ENCODE assay signal across 29 mouse cellular contexts in genomic region chr7:137570199-137570598, GRCm38 (mm10).
"Had no signal": no experiment of that assay in that cellular context is flagged by ENCODE, and none has a peak within 500 bp of the region (broad histone marks: within the 10 kb centered on the region; RNA-seq: fewer than 3 reads in every experiment).

No protein-coding gene starts in this region.

- ATAC-seq: hindbrain, embryonic 16.5 days; inflammation-experienced regulatory T-cells, adult 6 months; intestine, embryonic 15.5 days had no signal

- DNase-seq: gastrocnemius, adult 2 months; gastrocnemius, postnatal 10 days; gastrocnemius, postnatal 25 days; heart, adult 18-20 months; heart, postnatal 10 days; heart, postnatal 4 days; kidney, adult 11 months; kidney, adult 2 months; kidney, adult 9 months; kidney, postnatal 14 days; kidney, postnatal 36 days; layer of hippocampus, adult 9-11 months; layer of hippocampus, postnatal 36 days; left cerebral cortex, postnatal 4 days; liver, embryonic 13.5 days had no signal

- H3K27ac ChIP-seq: gastrocnemius, adult 2 months; heart, embryonic 10.5 days; hindbrain, embryonic 10.5 days; hindbrain, embryonic 12.5 days; hindbrain, embryonic 14.5 days; intestine, embryonic 15.5 days; kidney, embryonic 15.5 days; kidney, postnatal 0 days; limb, embryonic 13.5 days; limb, embryonic 15.5 days; liver, embryonic 13.5 days; liver, embryonic 15.5 days had no signal

- H3K4me3 ChIP-seq: gastrocnemius, adult 2 months; heart, embryonic 10.5 days; heart, embryonic 12.5 days; hindbrain, embryonic 10.5 days; hindbrain, embryonic 12.5 days; intestine, embryonic 15.5 days; kidney, embryonic 15.5 days; limb, embryonic 13.5 days; limb, embryonic 15.5 days; liver, embryonic 13.5 days; liver, embryonic 15.5 days had no signal

- H3K36me3 ChIP-seq: heart, embryonic 10.5 days; heart, embryonic 12.5 days; hindbrain, embryonic 10.5 days; hindbrain, embryonic 12.5 days; intestine, embryonic 15.5 days; kidney, embryonic 15.5 days; limb, embryonic 13.5 days; limb, embryonic 15.5 days; liver, embryonic 13.5 days; liver, embryonic 15.5 days had no signal

- H3K4me2 ChIP-seq: heart, embryonic 12.5 days; hindbrain, embryonic 12.5 days; hindbrain, embryonic 14.5 days; intestine, embryonic 15.5 days; kidney, embryonic 15.5 days; limb, embryonic 13.5 days; limb, embryonic 15.5 days; liver, embryonic 11.5 days; liver, embryonic 13.5 days; liver, embryonic 15.5 days had no signal

- H3K4me1 ChIP-seq: heart, embryonic 10.5 days; heart, embryonic 12.5 days; hindbrain, embryonic 10.5 days; hindbrain, embryonic 12.5 days; intestine, embryonic 15.5 days; kidney, embryonic 15.5 days; limb, embryonic 13.5 days; limb, embryonic 15.5 days; liver, embryonic 13.5 days; liver, embryonic 15.5 days had no signal

- H3K27me3 ChIP-seq: heart, embryonic 12.5 days; hindbrain, embryonic 12.5 days; intestine, embryonic 15.5 days; kidney, embryonic 15.5 days; limb, embryonic 13.5 days; liver, embryonic 13.5 days; liver, embryonic 15.5 days had no signal

- H3K9ac ChIP-seq: heart, embryonic 12.5 days; hindbrain, embryonic 12.5 days; hindbrain, embryonic 14.5 days; intestine, embryonic 15.5 days; kidney, embryonic 15.5 days; limb, embryonic 13.5 days; limb, embryonic 15.5 days; liver, embryonic 13.5 days; liver, embryonic 15.5 days had no signal

- H3K9me3 ChIP-seq: heart, embryonic 10.5 days; heart, embryonic 12.5 days; hindbrain, embryonic 10.5 days; hindbrain, embryonic 12.5 days; intestine, embryonic 15.5 days; kidney, embryonic 15.5 days; limb, embryonic 15.5 days; liver, embryonic 15.5 days had no signal
